Mouse (Mus musculus) liver, embryonic 16.5 days (tissue): ENCODE results near the gene Slc7a11. TPM values are rescaled to one million over a fixed set of nuclear protein-coding genes. Genes with fewer than 3 reads are reported as not detected.

ENCODE experiments used
- ATAC-seq: fragments of 200-750 bp; cut with Nextera tagmentation; 2 replicates; pipeline ENCODE4 v1.8.0; 2017; ENCODE audit warnings: low read depth, mild to moderate bottlenecking, moderate number of reproducible peaks, moderate library complexity
- H3K27ac ChIP-seq: fragments of 300-500 bp; sonication (generic); 2 replicates; pipeline ENCODE4 v1.5.1; 2014; ENCODE audit warnings: mild to moderate bottlenecking, low read length
- H3K27me3 ChIP-seq: fragments of 300-500 bp; sonication (generic); 2 replicates; pipeline ENCODE4 v1.6.1; 2014; ENCODE audit warnings: low read depth, low read length, mixed read lengths; ENCODE audit not compliant: control insufficient read depth, insufficient read depth
- H3K36me3 ChIP-seq: fragments of 300-500 bp; sonication (generic); 2 replicates; pipeline ENCODE4 v1.6.1; 2014; ENCODE audit warnings: mild to moderate bottlenecking; ENCODE audit not compliant: control insufficient read depth, insufficient read depth
- H3K4me1 ChIP-seq: fragments of 300-500 bp; sonication (generic); 2 replicates; pipeline ENCODE4 v1.6.1; 2014; ENCODE audit warnings: low read depth, low read length, mixed read lengths; ENCODE audit not compliant: control insufficient read depth
- H3K4me2 ChIP-seq: fragments of 300-500 bp; sonication (generic); 2 replicates; pipeline ENCODE4 v1.6.1; 2014; ENCODE audit warnings: low read depth, low read length, mixed read lengths
- H3K4me3 ChIP-seq: fragments of 300-500 bp; sonication (generic); 2 replicates; pipeline ENCODE4 v1.5.1; 2014; ENCODE audit warnings: low read depth, mild to moderate bottlenecking, low read length
- H3K9ac ChIP-seq: fragments of 300-500 bp; sonication (generic); 2 replicates; pipeline ENCODE4 v1.6.1; 2014; ENCODE audit warnings: low read depth, low read length
- H3K9me3 ChIP-seq: fragments of 300-500 bp; sonication (generic); replicated peaks from 2 replicates; pipeline ENCODE4 v1.6.1; 2016; ENCODE audit warnings: low read length; ENCODE audit not compliant: control insufficient read depth
- WGBS: fragments of 180-500 bp; shearing (Covaris S2); extraction: QIAGEN DNeasy Blood & Tissue Kit; methylation state at CpG from one replicate; pipeline ENCODE4 v1.1.7; 2014; ENCODE audit not compliant: insufficient replicate concordance; 5-methylcytosine and 5-hydroxymethylcytosine counted together
- polyA plus RNA-seq: library from polyadenylated mRNA; unstranded; fragments of >200 nt; fragmentation: Nextera tagmentation; extraction: Ambion mirVana; gene quantifications from 2 replicates; pipeline ENCODE4 v1.2.1, GENCODE M21; 2015

Gene Slc7a11
- polyA plus RNA-seq, 1 experiment from 2014 or later = 0.26 TPM

DNA sequence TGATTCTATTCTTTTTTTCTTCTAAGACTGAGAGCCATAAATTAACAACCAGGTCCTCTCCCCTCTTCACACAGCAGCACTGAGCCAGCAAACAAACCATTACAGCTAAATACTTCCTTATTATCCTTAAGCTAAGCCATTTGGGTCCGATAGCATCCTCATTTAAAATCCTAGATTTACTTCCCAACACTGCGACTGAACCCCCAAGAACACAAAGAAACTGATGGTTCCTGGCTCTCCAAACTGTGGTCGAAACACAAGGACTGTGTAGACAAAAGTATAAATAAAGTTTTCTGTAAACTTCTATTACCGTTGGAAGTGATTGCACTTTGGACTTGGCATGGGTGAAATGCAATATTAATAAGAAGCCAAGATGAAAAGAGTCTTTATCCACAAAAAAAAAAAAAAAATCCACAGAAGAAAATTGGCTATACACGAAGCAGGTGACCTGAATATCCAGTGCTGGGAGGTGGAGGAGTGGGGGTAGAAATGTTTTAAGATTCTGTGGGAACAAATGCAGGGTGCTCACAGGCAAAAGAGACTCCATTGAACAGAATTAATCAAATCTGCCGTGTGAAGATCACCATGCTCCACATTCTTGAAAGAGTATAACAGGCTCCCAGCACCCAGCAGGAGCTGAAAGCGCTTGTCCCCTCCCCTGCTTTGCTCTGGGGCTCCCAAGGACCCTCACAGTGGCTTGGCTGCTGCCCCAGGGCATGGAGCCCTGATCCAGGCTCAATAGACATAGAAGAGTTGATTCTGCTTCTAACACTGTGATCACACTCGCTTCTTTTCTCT is 21.7 kb downstream of the Slc7a11 start:
- Histone ChIP-seq H3K9me3 (no peaks in the 10 kb centered on the region), H3K4me2 (no peak overlapping the region), H3K27ac (no peak overlapping the region), H3K36me3 (no peaks in the 10 kb centered on the region), H3K9ac (no peak overlapping the region), H3K4me3 (no peak overlapping the region), H3K4me1 (no peaks in the 10 kb centered on the region), H3K27me3 (no peaks in the 10 kb centered on the region)
- no peak for ATAC-seq
- 50% methylated on average over 8 of the region's 8 CpGs for WGBS

DNA sequence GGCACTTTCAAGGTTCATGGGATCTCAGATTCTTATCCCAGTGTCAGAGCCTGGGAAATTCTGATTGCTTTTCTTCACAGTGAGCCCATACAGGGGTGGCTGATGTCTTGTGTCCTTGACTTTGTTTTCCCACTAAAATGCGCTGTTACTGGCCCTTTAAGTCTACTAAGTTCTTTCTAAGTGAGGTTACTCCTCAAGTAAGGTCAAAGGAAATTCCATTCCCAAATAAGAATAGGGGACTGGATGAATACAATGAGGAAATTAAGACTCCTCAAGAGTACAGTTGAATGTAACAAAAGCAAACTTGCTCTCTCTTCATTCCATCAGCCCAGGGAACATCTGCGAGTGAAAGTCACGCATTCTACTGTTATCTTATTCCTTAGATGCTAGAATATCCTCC is 24.3 kb downstream of the Slc7a11 start:
- no peak overlapping the region for H3K9ac ChIP-seq
- no peak for ATAC-seq
- H3K9me3 ChIP-seq = no peaks in the 10 kb centered on the region
- H3K4me3 ChIP-seq = no peak overlapping the region
- H3K4me1 ChIP-seq = no peaks in the 10 kb centered on the region
- H3K36me3 ChIP-seq = no peaks in the 10 kb centered on the region
- H3K4me2 ChIP-seq = no peak overlapping the region
- WGBS = 58% methylated on average over 3 of the region's 3 CpGs
- H3K27ac ChIP-seq = no peak overlapping the region
- no peaks in the 10 kb centered on the region for H3K27me3 ChIP-seq

DNA sequence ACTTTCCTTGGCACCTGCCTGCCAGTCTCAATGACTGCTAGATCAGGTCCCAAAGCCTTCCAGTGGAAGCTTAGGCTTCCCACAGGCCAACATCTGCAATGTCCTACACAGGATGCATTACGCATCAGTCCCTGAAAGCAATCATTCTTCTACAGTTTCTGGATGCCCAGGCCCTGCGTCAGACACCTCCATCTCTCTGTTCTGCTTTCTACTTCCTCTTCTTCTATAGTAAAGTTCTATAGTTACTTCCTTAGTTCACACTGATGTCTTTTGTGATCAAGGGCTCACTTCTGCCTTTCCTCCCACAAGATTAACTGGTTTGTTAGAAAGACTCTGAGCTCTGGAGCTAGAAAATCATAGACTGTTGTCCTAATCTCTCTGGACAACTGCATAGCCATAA is 36.6 kb downstream of the Slc7a11 start:
- H3K9me3 ChIP-seq = no peaks in the 10 kb centered on the region
- WGBS = 17% methylated on average over 2 of the region's 2 CpGs
- no peaks in the 10 kb centered on the region for H3K4me1 ChIP-seq
- no peak for ATAC-seq
- H3K4me3 ChIP-seq = no peak overlapping the region
- no peak overlapping the region for H3K4me2 ChIP-seq
- no peaks in the 10 kb centered on the region for H3K27me3 ChIP-seq
- no peak overlapping the region for H3K9ac ChIP-seq
- H3K36me3 ChIP-seq = no peaks in the 10 kb centered on the region
- H3K27ac ChIP-seq = no peak overlapping the region

DNA sequence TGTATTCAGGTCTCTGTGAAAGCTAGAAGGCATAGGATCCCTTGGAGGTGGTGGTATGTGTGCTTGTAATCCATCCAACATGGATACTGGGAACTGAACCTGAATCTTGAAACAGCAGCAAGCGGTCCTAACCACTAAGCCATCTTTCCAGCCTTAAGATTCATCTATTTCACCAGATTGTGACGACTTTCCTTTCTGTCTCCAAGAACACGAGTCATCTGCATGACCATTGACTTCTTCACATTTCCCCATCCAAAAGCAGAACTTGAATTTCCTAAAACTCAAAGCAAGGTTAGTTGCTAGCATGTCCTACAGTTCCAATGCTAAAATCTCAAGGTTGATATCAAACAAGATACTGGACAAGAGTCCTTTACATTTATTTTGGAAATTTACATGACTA is 37.5 kb downstream of the Slc7a11 start:
- Histone ChIP-seq H3K27me3 (no peaks in the 10 kb centered on the region), H3K36me3 (no peaks in the 10 kb centered on the region), H3K9me3 (no peaks in the 10 kb centered on the region), H3K4me1 (no peaks in the 10 kb centered on the region), H3K4me2 (no peak overlapping the region), H3K27ac (no peak overlapping the region), H3K4me3 (no peak overlapping the region), H3K9ac (no peak overlapping the region)
- WGBS = 37% methylated on average over 3 of the region's 3 CpGs
- ATAC-seq = no peak

DNA sequence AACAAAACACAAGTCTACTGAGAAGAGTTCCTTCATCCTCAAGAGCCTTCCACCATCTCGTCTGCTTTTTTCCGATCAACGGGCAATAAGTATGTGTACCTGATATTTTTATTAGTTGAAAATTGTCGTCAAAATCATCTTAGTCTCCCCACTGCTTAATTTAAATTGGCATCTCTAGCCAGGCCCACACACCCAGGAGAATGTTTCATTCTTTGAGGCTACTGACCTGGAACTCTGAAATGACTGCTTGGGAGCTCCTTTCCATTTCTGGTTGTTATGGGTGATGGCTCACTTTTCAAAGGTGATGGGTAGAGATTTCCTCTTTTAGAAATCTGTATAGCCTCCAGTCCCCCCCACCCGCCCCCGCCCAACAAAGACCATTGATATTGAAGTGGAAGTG is 54.6 kb downstream of the Slc7a11 start:
- H3K4me2 ChIP-seq = no peak overlapping the region
- H3K27ac ChIP-seq = no peak overlapping the region
- 62% methylated on average over 6 of the region's 6 CpGs for WGBS
- no peaks in the 10 kb centered on the region for H3K4me1 ChIP-seq
- no peaks in the 10 kb centered on the region for H3K36me3 ChIP-seq
- H3K4me3 ChIP-seq = no peak overlapping the region
- H3K9ac ChIP-seq = no peak overlapping the region
- no peak for ATAC-seq
- no peaks in the 10 kb centered on the region for H3K27me3 ChIP-seq
- H3K9me3 ChIP-seq = no peaks in the 10 kb centered on the region

DNA sequence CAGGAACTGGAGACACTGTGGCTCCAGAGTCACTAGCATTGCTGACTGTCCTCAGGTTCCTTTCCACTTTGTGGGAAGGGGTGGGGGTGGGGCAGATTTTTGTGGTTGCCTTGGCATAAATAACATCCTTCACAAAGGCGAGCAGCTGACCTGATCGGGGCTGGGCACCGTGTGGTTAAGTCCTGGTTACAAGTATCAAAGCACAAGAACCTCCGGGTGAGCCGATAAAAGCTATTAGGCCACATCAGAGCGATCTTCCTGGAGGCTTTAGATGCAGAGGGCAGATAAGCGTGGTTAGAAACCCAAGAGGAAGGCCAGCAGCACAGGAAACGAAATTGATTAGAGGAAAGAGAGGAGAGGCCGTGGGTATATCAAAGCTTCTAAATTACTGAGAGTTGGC is 55.1 kb downstream of the Slc7a11 start:
- Histone ChIP-seq H3K4me1 (no peaks in the 10 kb centered on the region), H3K9me3 (no peaks in the 10 kb centered on the region), H3K9ac (no peak overlapping the region), H3K27ac (no peak overlapping the region), H3K4me2 (no peak overlapping the region), H3K4me3 (no peak overlapping the region), H3K36me3 (no peaks in the 10 kb centered on the region), H3K27me3 (no peaks in the 10 kb centered on the region)
- no peak for ATAC-seq
- 8% methylated on average over 9 of the region's 9 CpGs for WGBS

DNA sequence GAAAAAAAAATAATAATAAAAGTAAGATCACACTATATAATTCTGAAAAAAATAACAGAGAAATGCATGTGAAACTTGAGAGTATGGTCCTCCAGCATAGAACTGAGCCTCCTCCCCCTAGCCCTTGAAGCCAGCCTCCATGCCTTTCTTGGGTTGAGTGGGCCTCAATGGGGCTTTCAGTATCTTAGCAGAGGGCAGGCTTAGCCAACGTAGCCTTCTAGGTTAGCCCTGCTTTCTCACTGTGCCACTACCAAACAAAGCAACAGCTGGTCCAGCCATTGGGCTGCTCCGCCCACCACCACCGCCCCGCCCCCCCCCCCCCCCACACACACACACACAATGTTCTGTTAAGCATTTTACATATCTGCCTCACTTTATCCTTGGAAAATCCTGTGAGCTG is 56.1 kb downstream of the Slc7a11 start:
- Histone ChIP-seq H3K9ac (no peak overlapping the region), H3K9me3 (no peaks in the 10 kb centered on the region), H3K27ac (no peak overlapping the region), H3K4me1 (no peaks in the 10 kb centered on the region), H3K36me3 (no peaks in the 10 kb centered on the region), H3K4me3 (no peak overlapping the region), H3K4me2 (no peak overlapping the region), H3K27me3 (no peaks in the 10 kb centered on the region)
- ATAC-seq = no peak
- 53% methylated on average over 4 of the region's 4 CpGs for WGBS

DNA sequence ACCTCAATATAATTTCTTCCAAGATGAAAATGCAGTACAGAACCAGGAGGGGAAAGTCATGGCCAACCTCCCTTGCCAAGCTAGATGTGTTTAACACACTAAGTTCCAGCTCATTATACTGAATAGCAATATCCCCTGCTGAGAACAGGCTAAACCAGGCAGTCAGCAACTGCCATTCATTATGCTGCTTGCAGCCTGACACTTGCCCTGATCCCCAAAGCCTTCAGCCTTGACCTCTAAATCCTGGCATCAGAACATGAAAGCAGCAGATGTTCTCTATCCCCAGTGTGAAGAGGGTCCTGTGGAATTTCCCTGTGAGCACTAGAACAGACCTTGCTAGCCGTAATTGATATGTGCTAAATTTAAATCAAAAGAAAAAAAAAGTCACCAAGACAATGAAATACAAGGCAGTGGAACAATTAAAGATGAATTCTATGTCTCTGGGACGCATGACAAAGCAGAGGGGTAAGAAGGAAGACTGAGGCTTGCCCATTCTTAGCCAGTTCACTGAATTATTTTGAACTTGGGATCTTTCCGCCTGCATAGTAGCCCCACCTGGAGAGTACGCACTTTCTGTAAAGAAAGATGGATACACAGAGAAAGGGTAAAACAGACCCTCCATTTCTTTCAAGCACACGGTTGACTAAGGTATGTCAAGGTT is 56.7 kb downstream of the Slc7a11 start:
- H3K27me3 ChIP-seq = no peaks in the 10 kb centered on the region
- WGBS = 65% methylated on average over 5 of the region's 5 CpGs
- no peak for ATAC-seq
- H3K4me2 ChIP-seq = no peak overlapping the region
- no peak overlapping the region for H3K4me3 ChIP-seq
- H3K4me1 ChIP-seq = no peaks in the 10 kb centered on the region
- H3K9me3 ChIP-seq = no peaks in the 10 kb centered on the region
- H3K27ac ChIP-seq = no peak overlapping the region
- H3K9ac ChIP-seq = no peak overlapping the region
- no peaks in the 10 kb centered on the region for H3K36me3 ChIP-seq

DNA sequence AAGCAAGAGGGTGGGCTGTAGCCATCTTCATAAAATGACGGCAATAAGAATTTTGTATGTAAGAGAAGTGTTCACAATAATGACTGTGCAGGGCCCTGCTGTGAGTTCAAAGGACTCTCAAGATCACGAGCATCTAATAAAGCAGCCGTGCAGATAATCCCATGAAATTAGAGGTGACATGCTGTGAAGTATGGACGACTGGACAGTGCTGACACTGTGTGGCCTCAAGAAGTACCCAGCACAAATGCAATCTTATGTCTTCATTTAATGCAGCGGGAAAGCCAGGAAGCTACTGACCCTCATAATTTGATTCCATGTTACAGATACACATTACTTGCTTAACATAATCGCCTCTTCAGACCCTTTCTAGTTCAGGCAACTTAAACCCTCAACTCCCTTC is 57.3 kb downstream of the Slc7a11 start:
- Histone ChIP-seq H3K27ac (no peak overlapping the region), H3K4me3 (no peak overlapping the region), H3K4me2 (no peak overlapping the region), H3K9me3 (no peaks in the 10 kb centered on the region), H3K4me1 (no peaks in the 10 kb centered on the region), H3K36me3 (no peaks in the 10 kb centered on the region), H3K9ac (no peak overlapping the region), H3K27me3 (no peaks in the 10 kb centered on the region)
- WGBS = 57% methylated on average over 6 of the region's 6 CpGs
- no peak for ATAC-seq
